Mouse (Mus musculus) frontal cortex, postnatal 25 days (tissue): ENCODE results near the gene Pitpnb.
A peak's percentile ranks its signal among the peaks of the same experiment; 100 is the strongest.

ENCODE experiments used
- DNase-seq, 2 experiments: peaks; one replicate each; pipeline ENCODE4 v3.0.0; 2022; ENCODE audit warnings: low spot score in 2 of 2

Pitpnb gene

GRCm38 (mm10) chr5:111330417-111331098 lies at the start of gene Pitpnb:
TSS of gene Pitpnb (plus strand) at chr5:111330763.
- peak; percentile 87 to 96 for DNase-seq

GRCm38 (mm10) chr5:111284420-111285175 lies 46.0 kb upstream of the Pitpnb start:
- DNase-seq: no peak

- DNase-seq: no peak
These were observed 43.0 kb upstream of the Pitpnb start for GRCm38 (mm10) chr5:111287571-111287970.

GRCm38 (mm10) chr5:111288486-111288885 lies 42.1 kb upstream of the Pitpnb start:
- DNase-seq: no peak

GRCm38 (mm10) chr5:111290071-111290470 lies 40.5 kb upstream of the Pitpnb start:
- DNase-seq: no peak

- DNase-seq: peak in 1 of 2 experiments; percentile 53
These were observed 38.9 kb upstream of the Pitpnb start for GRCm38 (mm10) chr5:111291639-111292038.

GRCm38 (mm10) chr5:111297801-111298200 lies 32.8 kb upstream of the Pitpnb start:
- no peak for DNase-seq

GRCm38 (mm10) chr5:111298706-111299105 lies 31.9 kb upstream of the Pitpnb start:
- DNase-seq: no peak

- no peak for DNase-seq
These were observed 29.8 kb upstream of the Pitpnb start for GRCm38 (mm10) chr5:111300776-111301175.

- no peak for DNase-seq
These were observed 28.8 kb upstream of the Pitpnb start for GRCm38 (mm10) chr5:111301736-111302135.

GRCm38 (mm10) chr5:111304730-111305129 lies 25.8 kb upstream of the Pitpnb start:
- DNase-seq: no peak

- no peak for DNase-seq
These were observed 20.4 kb upstream of the Pitpnb start for GRCm38 (mm10) chr5:111310185-111310584.

GRCm38 (mm10) chr5:111313833-111314232 lies 16.7 kb upstream of the Pitpnb start:
- DNase-seq: no peak

- DNase-seq: no peak
These were observed 15.5 kb upstream of the Pitpnb start for GRCm38 (mm10) chr5:111315061-111315460.

- DNase-seq: no peak
These were observed 13.0 kb upstream of the Pitpnb start for GRCm38 (mm10) chr5:111317526-111317925.

- DNase-seq: no peak
These were observed 11.6 kb upstream of the Pitpnb start for GRCm38 (mm10) chr5:111318946-111319345.

GRCm38 (mm10) chr5:111325813-111326212 lies 4.8 kb upstream of the Pitpnb start:
- no peak for DNase-seq

- DNase-seq: no peak
These were observed 3.1 kb upstream of the Pitpnb start for GRCm38 (mm10) chr5:111327420-111327819.

- no peak for DNase-seq
These were observed 664 bp upstream of the Pitpnb start for GRCm38 (mm10) chr5:111329782-111330416.

- no peak for DNase-seq
These were observed 504 bp downstream of the Pitpnb start for GRCm38 (mm10) chr5:111331099-111331435.

GRCm38 (mm10) chr5:111335939-111336691 lies 5.6 kb downstream of the Pitpnb start:
- no peak for DNase-seq

GRCm38 (mm10) chr5:111341609-111342008 lies 11.0 kb downstream of the Pitpnb start:
- no peak for DNase-seq
